Mouse (Mus musculus) stomach, postnatal 0 days (tissue): ENCODE results near the gene Pfpl. TPM values are rescaled to one million over a fixed set of nuclear protein-coding genes. Genes with fewer than 3 reads are reported as not detected.

ENCODE experiments used
- ATAC-seq: fragments of 200-750 bp; cut with Nextera tagmentation; 2 replicates; pipeline ENCODE4 v1.8.0; 2017; ENCODE audit not compliant: low FRiP score, low TSS enrichment
- DNase-seq: peaks from one replicate; pipeline ENCODE4 v3.0.0-alpha.2; 2016; ENCODE audit warnings: low spot score
- H3K27ac ChIP-seq: fragments of 300-500 bp; sonication (generic); replicated peaks from 2 replicates; pipeline ENCODE4 v1.5.1; 2014; ENCODE audit warnings: mild to moderate bottlenecking, control low read depth
- H3K27me3 ChIP-seq: fragments of 300-500 bp; sonication (generic); 2 replicates; pipeline ENCODE4 v1.6.1; 2014; ENCODE audit warnings: low read length; ENCODE audit not compliant: control insufficient read depth, insufficient read depth
- H3K36me3 ChIP-seq: fragments of 300-500 bp; sonication (generic); 2 replicates; pipeline ENCODE4 v1.6.1; 2014; ENCODE audit warnings: low read length, mixed read lengths; ENCODE audit not compliant: control insufficient read depth, insufficient read depth
- H3K4me1 ChIP-seq: fragments of 300-500 bp; sonication (generic); replicated peaks from 2 replicates; pipeline ENCODE4 v1.6.1; 2014; ENCODE audit warnings: antibody characterized with exemption; ENCODE audit not compliant: control insufficient read depth, insufficient read depth
- H3K4me2 ChIP-seq: fragments of 300-500 bp; sonication (generic); replicated peaks from 2 replicates; pipeline ENCODE4 v1.6.1; 2014; ENCODE audit warnings: low read depth, mild to moderate bottlenecking, control low read depth, moderate library complexity
- H3K4me3 ChIP-seq: fragments of 300-500 bp; sonication (generic); 2 replicates; pipeline ENCODE4 v1.5.1; 2014; ENCODE audit warnings: low read depth, low read length, control low read depth
- H3K9ac ChIP-seq: fragments of 300-500 bp; sonication (generic); 2 replicates; pipeline ENCODE4 v1.6.1; 2014; ENCODE audit warnings: mild to moderate bottlenecking, low read length, control low read depth, mixed read lengths
- H3K9me3 ChIP-seq: fragments of 300-500 bp; sonication (generic); 2 replicates; pipeline ENCODE4 v1.6.1; 2016; ENCODE audit warnings: low read length; ENCODE audit not compliant: control insufficient read depth
- CTCF ChIP-seq: IDR thresholded peaks from 2 replicates; pipeline ENCODE4 v1.5.1; 2016; ENCODE audit warnings: antibody characterized with exemption, low read depth, mild to moderate bottlenecking, moderate library complexity
- EP300 ChIP-seq: optimal IDR thresholded peaks from 2 replicates; pipeline ENCODE3; 2016; ENCODE audit warnings: antibody characterized with exemption
- WGBS: fragments of 180-500 bp; shearing (Covaris S2); extraction: QIAGEN DNeasy Blood & Tissue Kit; methylation state at CpG from one replicate; pipeline ENCODE4 v1.1.7; 2014; 5-methylcytosine and 5-hydroxymethylcytosine counted together
- polyA plus RNA-seq: library from polyadenylated mRNA; unstranded; fragments of >200 nt; fragmentation: Nextera tagmentation; extraction: Ambion mirVana; gene quantifications from 2 replicates; pipeline ENCODE4 v1.2.1, GENCODE M21; 2015

Gene Pfpl
- polyA plus RNA-seq, 1 experiment from 2014 or later, result not detected

- no peaks in the 10 kb centered on the region for H3K4me1 ChIP-seq
- ATAC-seq (no peak), DNase-seq (no peak)
- H3K9me3 ChIP-seq, result no peaks in the 10 kb centered on the region
- TF ChIP-seq EP300, result no peak
- no peak for TF ChIP-seq CTCF
- no peak within 1 kb of the TSS for H3K9ac ChIP-seq
- WGBS, result 66% methylated on average over 11 of the region's 11 CpGs
- H3K4me3 ChIP-seq, result no peak within 1 kb of the TSS
- H3K27ac ChIP-seq, result no peak within 1 kb of the TSS
- H3K36me3 ChIP-seq, result no peaks in the 10 kb centered on the region
- H3K4me2 ChIP-seq, result no peak within 1 kb of the TSS
- no peaks in the 10 kb centered on the region for H3K27me3 ChIP-seq
Measured at GRCm38 (mm10) chr19:12460282-12461249, 32.9 kb downstream of the Pfpl start, which contains the start of gene Mpeg1. Mpeg1 (plus strand) TSS chr19:12460779.

- no peaks in the 10 kb centered on the region for H3K4me1 ChIP-seq
- H3K27ac ChIP-seq, result peak overlapping the region; percentile 58; the same call in 1 of the 2 replicates
- H3K9ac ChIP-seq, result no peak overlapping the region
- no peaks in the 10 kb centered on the region for H3K36me3 ChIP-seq
- H3K9me3 ChIP-seq, result no peaks in the 10 kb centered on the region
- 59% methylated on average over 7 of the region's 7 CpGs for WGBS
- H3K27me3 ChIP-seq, result no peaks in the 10 kb centered on the region
- ATAC-seq (no peak), DNase-seq (peak; percentile 12)
- no peak overlapping the region for H3K4me2 ChIP-seq
- TF ChIP-seq CTCF, result no peak
- TF ChIP-seq EP300, result no peak
- no peak overlapping the region for H3K4me3 ChIP-seq
Measured at GRCm38 (mm10) chr19:12462851-12463721, 35.4 kb downstream of the Pfpl start.

GRCm38 (mm10) chr19:12463722-12464035 lies 36.0 kb downstream of the Pfpl start:
- H3K27me3 ChIP-seq, result no peaks in the 10 kb centered on the region
- 30% methylated on average over 1 of the region's 1 CpGs for WGBS
- peaks cover 2% of the 10 kb centered on the region; the same call in 1 of the 2 replicates for H3K36me3 ChIP-seq
- ATAC-seq, result peak; percentile 82
- DNase-seq, result peak; percentile 59
- no peaks in the 10 kb centered on the region for H3K4me1 ChIP-seq
- H3K9ac ChIP-seq, result no peak overlapping the region
- H3K27ac ChIP-seq, result peak overlapping the region; percentile 76
- no peaks in the 10 kb centered on the region for H3K9me3 ChIP-seq
- TF ChIP-seq EP300 (no peak), CTCF (no peak)
- no peak overlapping the region for H3K4me2 ChIP-seq
- no peak overlapping the region for H3K4me3 ChIP-seq

DNA sequence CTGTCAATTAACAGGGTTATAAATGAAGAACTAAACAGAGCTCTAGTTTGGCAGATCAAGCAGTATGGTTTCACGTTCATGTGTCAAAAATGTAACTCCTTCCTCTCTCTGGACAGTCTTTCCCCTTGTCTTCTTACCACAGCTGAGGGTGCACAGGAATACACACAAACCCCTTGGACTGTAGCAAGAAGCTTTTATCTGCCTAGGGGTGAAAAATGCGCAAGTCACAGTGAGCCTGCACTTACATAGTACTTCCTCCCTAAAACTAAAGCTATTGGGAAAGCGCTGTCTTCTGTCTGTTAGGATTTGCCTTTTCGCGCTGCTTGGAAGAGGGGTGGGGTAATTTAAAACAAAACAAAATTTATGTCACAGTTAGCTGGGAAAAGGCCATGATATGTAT lies 36.4 kb downstream of the Pfpl start:
- Histone ChIP-seq H3K36me3 (peaks cover 6% of the 10 kb centered on the region; the same call in 1 of the 2 replicates), H3K9ac (no peak overlapping the region), H3K4me3 (no peak overlapping the region), H3K9me3 (no peaks in the 10 kb centered on the region), H3K4me1 (no peaks in the 10 kb centered on the region), H3K4me2 (no peak overlapping the region), H3K27ac (peak overlapping the region; percentile 76), H3K27me3 (no peaks in the 10 kb centered on the region)
- peak; percentile 13; the same call in 1 of the 2 replicates for ATAC-seq
- WGBS, result 54% methylated on average over 5 of the region's 5 CpGs
- DNase-seq, result peak; percentile 13
- TF ChIP-seq EP300, result no peak
- no peak for TF ChIP-seq CTCF

DNA sequence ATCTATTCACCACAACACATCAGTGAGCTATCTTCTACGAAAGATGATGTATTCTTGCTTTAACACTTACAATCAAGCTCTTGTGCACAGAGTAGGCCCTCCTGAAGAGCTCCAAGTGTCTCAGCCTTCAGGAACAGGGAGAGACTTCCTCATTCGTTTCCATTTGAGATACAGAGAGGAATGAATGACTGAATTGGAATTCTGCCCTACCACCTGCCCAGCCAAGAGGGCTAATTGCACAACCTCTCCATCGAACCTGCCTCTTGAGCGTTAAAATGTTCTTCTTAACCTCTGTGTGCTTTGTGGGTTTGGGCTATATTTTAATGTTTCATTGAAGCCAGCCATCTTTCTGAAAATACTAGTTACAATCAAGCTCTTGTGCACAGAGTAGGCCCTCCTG lies 37.0 kb downstream of the Pfpl start:
- TF ChIP-seq EP300, result no peak
- TF ChIP-seq CTCF, result no peak
- H3K27ac ChIP-seq, result peak overlapping the region; percentile 76; the same call in 1 of the 2 replicates
- H3K4me3 ChIP-seq, result no peak overlapping the region
- no peaks in the 10 kb centered on the region for H3K9me3 ChIP-seq
- H3K27me3 ChIP-seq, result no peaks in the 10 kb centered on the region
- 60% methylated on average over 4 of the region's 4 CpGs for WGBS
- peak; percentile 10 for DNase-seq
- no peaks in the 10 kb centered on the region for H3K4me1 ChIP-seq
- H3K36me3 ChIP-seq, result peaks cover 9% of the 10 kb centered on the region; the same call in 1 of the 2 replicates
- no peak overlapping the region for H3K9ac ChIP-seq
- no peak overlapping the region for H3K4me2 ChIP-seq
- ATAC-seq, result no peak
